Mouse (Mus musculus): ENCODE data around the gene Tns3. TPM values are rescaled to one million over a fixed set of nuclear protein-coding genes. Genes with fewer than 3 reads are reported as not detected.

Gene Tns3
- polyA plus RNA-seq, 1 experiment from 2014 or later = 30.4 TPM

GRCm38 (mm10) chr11:8657493-8657892 lies 6.8 kb downstream of the Tns3 start:
- Histone ChIP-seq H3K27ac (ENCODE audit: low read length) (peak overlapping the region; percentile 82; the same call in 1 of the 2 replicates), H3K9me3 (replicated peaks; ENCODE audit: control insufficient read depth, low read length) (no peaks in the 10 kb centered on the region), H3K9ac (ENCODE audit: low read length) (no peak overlapping the region), H3K4me2 (ENCODE audit: low read depth, low read length) (no peak overlapping the region), H3K27me3 (ENCODE audit: control insufficient read depth, insufficient read depth, low read length) (no peaks in the 10 kb centered on the region), H3K36me3 (ENCODE audit: control insufficient read depth, insufficient read depth, low read length) (no peaks in the 10 kb centered on the region; the same call in 1 of the 2 replicates), H3K4me3 (replicated peaks; ENCODE audit: low read length) (no peak overlapping the region), H3K4me1 (ENCODE audit: control insufficient read depth, insufficient read depth, low read length) (peaks cover 73% of the 10 kb centered on the region)
- WGBS = 76% methylated on average over 8 of the region's 8 CpGs
- ATAC-seq (ENCODE audit: insufficient read depth, low FRiP score) = no peak

- H3K27me3 ChIP-seq (ENCODE audit: control insufficient read depth, insufficient read depth, low read length) = no peaks in the 10 kb centered on the region
- peak; percentile 43; the same call in 1 of the 2 replicates for ATAC-seq (ENCODE audit: insufficient read depth, low FRiP score)
- H3K9me3 ChIP-seq (replicated peaks; ENCODE audit: control insufficient read depth, low read length) = no peaks in the 10 kb centered on the region
- H3K4me3 ChIP-seq (replicated peaks; ENCODE audit: low read length) = no peak overlapping the region
- H3K36me3 ChIP-seq (ENCODE audit: control insufficient read depth, insufficient read depth, low read length) = no peaks in the 10 kb centered on the region; the same call in 1 of the 2 replicates
- H3K4me2 ChIP-seq (ENCODE audit: low read depth, low read length) = peak overlapping the region; percentile 3; the same call in 1 of the 2 replicates
- peak overlapping the region; percentile 34; the same call in 1 of the 2 replicates for H3K9ac ChIP-seq (ENCODE audit: low read length)
- peak overlapping the region; percentile 82 for H3K27ac ChIP-seq (ENCODE audit: low read length)
- H3K4me1 ChIP-seq (ENCODE audit: control insufficient read depth, insufficient read depth, low read length) = peaks cover 72% of the 10 kb centered on the region
- WGBS = 47% methylated on average over 12 of the region's 12 CpGs
These were observed 7.6 kb downstream of the Tns3 start for GRCm38 (mm10) chr11:8656448-8657393.

GRCm38 (mm10) chr11:8653800-8654295 lies 10.5 kb downstream of the Tns3 start:
- H3K4me1 ChIP-seq (ENCODE audit: control insufficient read depth, insufficient read depth, low read length) = peaks cover 68% of the 10 kb centered on the region

GRCm38 (mm10) chr11:8652792-8653645 lies 11.3 kb downstream of the Tns3 start:
- Histone ChIP-seq H3K9ac (ENCODE audit: low read length) (0 out of 2 replicates have a peak overlapping the region, but pooled peaks have one; percentile 36), H3K27ac (ENCODE audit: low read length) (peak overlapping the region; percentile 34), H3K4me1 (ENCODE audit: control insufficient read depth, insufficient read depth, low read length) (peaks cover 68% of the 10 kb centered on the region), H3K27me3 (ENCODE audit: control insufficient read depth, insufficient read depth, low read length) (no peaks in the 10 kb centered on the region), H3K9me3 (replicated peaks; ENCODE audit: control insufficient read depth, low read length) (no peaks in the 10 kb centered on the region), H3K4me2 (ENCODE audit: low read depth, low read length) (peak overlapping the region; percentile 1; the same call in 1 of the 2 replicates), H3K36me3 (ENCODE audit: control insufficient read depth, insufficient read depth, low read length) (no peaks in the 10 kb centered on the region), H3K4me3 (replicated peaks; ENCODE audit: low read length) (no peak overlapping the region)
- WGBS = 44% methylated on average over 10 of the region's 10 CpGs
- ATAC-seq (ENCODE audit: insufficient read depth, low FRiP score) = no peak; the same call in 1 of the 2 replicates

More at GRCm38 (mm10) chr11:8653800-8654295, 10.5 kb downstream of the Tns3 start:
- 59% methylated on average over 13 of the region's 13 CpGs for WGBS
- Histone ChIP-seq H3K27me3 (ENCODE audit: control insufficient read depth, insufficient read depth, low read length) (no peaks in the 10 kb centered on the region), H3K4me3 (replicated peaks; ENCODE audit: low read length) (no peak overlapping the region), H3K9ac (ENCODE audit: low read length) (no peak overlapping the region), H3K27ac (ENCODE audit: low read length) (peak overlapping the region; percentile 34; the same call in 1 of the 2 replicates), H3K36me3 (ENCODE audit: control insufficient read depth, insufficient read depth, low read length) (no peaks in the 10 kb centered on the region), H3K4me2 (ENCODE audit: low read depth, low read length) (no peak overlapping the region), H3K9me3 (replicated peaks; ENCODE audit: control insufficient read depth, low read length) (no peaks in the 10 kb centered on the region)
- ATAC-seq (ENCODE audit: insufficient read depth, low FRiP score) = no peak

DNA sequence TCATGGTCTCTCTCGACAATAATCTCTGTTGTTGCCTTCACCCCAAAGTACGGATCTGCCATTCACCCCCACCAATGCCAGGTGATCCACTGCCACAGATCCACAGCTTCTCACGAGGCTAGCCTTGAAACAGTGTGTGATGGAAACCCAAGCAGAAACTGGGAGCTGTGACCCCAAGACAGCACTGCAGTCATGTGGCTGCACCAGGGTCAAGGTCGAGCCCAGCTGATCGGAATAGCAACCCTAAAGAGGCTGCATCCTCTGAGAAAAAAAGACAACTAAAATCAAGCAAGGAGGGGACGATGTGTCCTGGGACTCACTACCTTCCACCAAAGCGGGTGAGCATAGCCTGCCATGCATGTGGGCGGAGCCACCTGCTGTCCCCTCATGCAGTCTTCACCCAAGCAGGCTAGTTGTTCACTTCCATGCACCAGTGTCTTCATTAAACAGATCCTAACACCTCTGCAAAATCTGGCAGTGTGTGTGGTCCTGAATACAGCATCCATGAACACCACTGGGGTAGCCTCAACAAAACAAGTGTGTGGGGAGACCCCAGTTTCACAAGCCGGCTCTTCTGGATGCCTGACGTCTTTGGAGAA lies 12.1 kb downstream of the Tns3 start:
- no peak overlapping the region for H3K9ac ChIP-seq (ENCODE audit: low read length)
- H3K27me3 ChIP-seq (ENCODE audit: control insufficient read depth, insufficient read depth, low read length) = no peaks in the 10 kb centered on the region
- H3K27ac ChIP-seq (ENCODE audit: low read length) = peak overlapping the region; percentile 34
- H3K4me3 ChIP-seq (replicated peaks; ENCODE audit: low read length) = no peak overlapping the region
- ATAC-seq (ENCODE audit: insufficient read depth, low FRiP score) = no peak
- peaks cover 61% of the 10 kb centered on the region for H3K4me1 ChIP-seq (ENCODE audit: control insufficient read depth, insufficient read depth, low read length)
- H3K9me3 ChIP-seq (replicated peaks; ENCODE audit: control insufficient read depth, low read length) = no peaks in the 10 kb centered on the region
- H3K36me3 ChIP-seq (ENCODE audit: control insufficient read depth, insufficient read depth, low read length) = no peaks in the 10 kb centered on the region
- 77% methylated on average over 10 of the region's 10 CpGs for WGBS
- H3K4me2 ChIP-seq (ENCODE audit: low read depth, low read length) = no peak overlapping the region

GRCm38 (mm10) chr11:8651448-8652035 lies 12.8 kb downstream of the Tns3 start:
- Histone ChIP-seq H3K27me3 (ENCODE audit: control insufficient read depth, insufficient read depth, low read length) (no peaks in the 10 kb centered on the region), H3K4me3 (replicated peaks; ENCODE audit: low read length) (no peak overlapping the region), H3K9ac (ENCODE audit: low read length) (no peak overlapping the region), H3K4me1 (ENCODE audit: control insufficient read depth, insufficient read depth, low read length) (peaks cover 57% of the 10 kb centered on the region), H3K4me2 (ENCODE audit: low read depth, low read length) (no peak overlapping the region), H3K36me3 (ENCODE audit: control insufficient read depth, insufficient read depth, low read length) (no peaks in the 10 kb centered on the region), H3K27ac (ENCODE audit: low read length) (no peak overlapping the region), H3K9me3 (replicated peaks; ENCODE audit: control insufficient read depth, low read length) (no peaks in the 10 kb centered on the region)
- 83% methylated on average over 10 of the region's 10 CpGs for WGBS
- no peak for ATAC-seq (ENCODE audit: insufficient read depth, low FRiP score)

- Histone ChIP-seq H3K4me2 (ENCODE audit: low read depth, low read length) (no peak overlapping the region), H3K27ac (ENCODE audit: low read length) (no peak overlapping the region), H3K4me3 (replicated peaks; ENCODE audit: low read length) (no peak overlapping the region), H3K27me3 (ENCODE audit: control insufficient read depth, insufficient read depth, low read length) (no peaks in the 10 kb centered on the region), H3K36me3 (ENCODE audit: control insufficient read depth, insufficient read depth, low read length) (no peaks in the 10 kb centered on the region), H3K9ac (ENCODE audit: low read length) (no peak overlapping the region), H3K9me3 (replicated peaks; ENCODE audit: control insufficient read depth, low read length) (no peaks in the 10 kb centered on the region), H3K4me1 (ENCODE audit: control insufficient read depth, insufficient read depth, low read length) (peaks cover 32% of the 10 kb centered on the region)
- no peak for ATAC-seq (ENCODE audit: insufficient read depth, low FRiP score)
- 81% methylated on average over 3 of the region's 3 CpGs for WGBS
These were observed 18.7 kb downstream of the Tns3 start for GRCm38 (mm10) chr11:8645609-8646008.

DNA sequence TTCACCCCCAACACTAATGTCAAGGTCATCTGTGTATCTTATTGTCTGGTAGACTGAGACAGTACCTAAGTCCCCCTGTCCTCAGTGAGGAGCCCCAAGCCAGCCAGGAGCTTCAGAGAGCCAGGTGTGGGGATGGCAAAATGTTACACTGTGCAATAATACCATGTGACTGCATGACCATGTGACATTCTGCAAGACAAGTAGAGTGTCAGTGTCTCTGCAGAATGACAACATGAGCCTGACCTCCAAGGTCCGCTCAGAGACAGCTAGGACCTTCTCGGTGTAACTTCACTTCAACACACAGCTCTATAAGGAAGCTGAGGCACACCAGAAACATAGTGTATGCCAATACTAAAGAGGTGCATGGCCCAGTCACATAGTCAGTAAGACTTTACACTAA lies 20.1 kb downstream of the Tns3 start:
- Histone ChIP-seq H3K27ac (ENCODE audit: low read length) (no peak overlapping the region), H3K9ac (ENCODE audit: low read length) (no peak overlapping the region), H3K36me3 (ENCODE audit: control insufficient read depth, insufficient read depth, low read length) (no peaks in the 10 kb centered on the region), H3K27me3 (ENCODE audit: control insufficient read depth, insufficient read depth, low read length) (no peaks in the 10 kb centered on the region), H3K9me3 (replicated peaks; ENCODE audit: control insufficient read depth, low read length) (no peaks in the 10 kb centered on the region), H3K4me2 (ENCODE audit: low read depth, low read length) (no peak overlapping the region), H3K4me1 (ENCODE audit: control insufficient read depth, insufficient read depth, low read length) (peaks cover 31% of the 10 kb centered on the region), H3K4me3 (replicated peaks; ENCODE audit: low read length) (no peak overlapping the region)
- no peak for ATAC-seq (ENCODE audit: insufficient read depth, low FRiP score)
- WGBS = 93% methylated on average over 2 of the region's 2 CpGs

Measured in stomach, embryonic 16.5 days (tissue).